Mouse (Mus musculus) hindbrain, embryonic 12.5 days (tissue): ENCODE measurements at regions not wholly inside any gene's neighbourhood (a gene's known extent, or its start where the extent isn't known, plus 50 kb on each side); places are given as distances from the start of the nearest gene placed in this dataset.

ENCODE experiments used
- ATAC-seq: fragments of 200-750 bp; cut with Nextera tagmentation; 2 replicates; pipeline ENCODE4 v1.8.0; 2017; ENCODE audit warnings: moderate TSS enrichment; ENCODE audit not compliant: low FRiP score
- H3K27ac ChIP-seq: fragments of 300-500 bp; sonication (generic); 2 replicates; pipeline ENCODE4 v1.5.1; 2016; ENCODE audit warnings: mild to moderate bottlenecking
- H3K27me3 ChIP-seq: fragments of 300-500 bp; sonication (generic); 2 replicates; pipeline ENCODE4 v1.6.1; 2016; ENCODE audit warnings: mild to moderate bottlenecking
- H3K36me3 ChIP-seq: fragments of 300-500 bp; sonication (generic); 2 replicates; pipeline ENCODE4 v1.6.1; 2016; ENCODE audit warnings: mild to moderate bottlenecking
- H3K4me1 ChIP-seq: fragments of 300-500 bp; sonication (generic); 2 replicates; pipeline ENCODE4 v1.6.1; 2016
- H3K4me2 ChIP-seq: fragments of 300-500 bp; sonication (generic); replicated peaks from 2 replicates; pipeline ENCODE4 v1.6.1; 2016; ENCODE audit warnings: mild to moderate bottlenecking
- H3K4me3 ChIP-seq: fragments of 300-500 bp; sonication (generic); 2 replicates; pipeline ENCODE4 v1.5.1; 2016; ENCODE audit warnings: mild to moderate bottlenecking
- H3K9ac ChIP-seq: fragments of 300-500 bp; sonication (generic); 2 replicates; pipeline ENCODE4 v1.6.1; 2016; ENCODE audit warnings: mild to moderate bottlenecking, moderate library complexity
- H3K9me3 ChIP-seq: fragments of 300-500 bp; sonication (generic); replicated peaks from 2 replicates; pipeline ENCODE4 v1.6.1; 2016; ENCODE audit warnings: mild to moderate bottlenecking
- WGBS: fragments of 180-500 bp; shearing (Covaris S2); methylation state at CpG from one replicate; pipeline ENCODE4 v1.1.7; 2016; 5-methylcytosine and 5-hydroxymethylcytosine counted together

GRCm38 (mm10) chr10:46828164-46828563 is 1250.5 kb downstream of the Hace1 start:
- no peak overlapping the region for H3K4me2 ChIP-seq
- H3K9me3 ChIP-seq = no peaks in the 10 kb centered on the region
- H3K4me1 ChIP-seq = peaks cover 4% of the 10 kb centered on the region; the same call in 1 of the 2 replicates
- no peaks in the 10 kb centered on the region for H3K36me3 ChIP-seq
- WGBS = 29% methylated on average over 2 of the region's 2 CpGs
- no peak overlapping the region for H3K9ac ChIP-seq
- no peaks in the 10 kb centered on the region for H3K27me3 ChIP-seq
- no peak overlapping the region for H3K4me3 ChIP-seq
- ATAC-seq = peak; percentile 29; the same call in 1 of the 2 replicates
- H3K27ac ChIP-seq = no peak overlapping the region

- H3K9me3 ChIP-seq = no peaks in the 10 kb centered on the region
- H3K4me3 ChIP-seq = no peak overlapping the region
- H3K27me3 ChIP-seq = no peaks in the 10 kb centered on the region
- no peak overlapping the region for H3K27ac ChIP-seq
- no peaks in the 10 kb centered on the region for H3K36me3 ChIP-seq
- H3K4me1 ChIP-seq = no peaks in the 10 kb centered on the region
- no peak overlapping the region for H3K4me2 ChIP-seq
- 71% methylated on average over 3 of the region's 3 CpGs for WGBS
- H3K9ac ChIP-seq = no peak overlapping the region
- no peak for ATAC-seq
Observed at GRCm38 (mm10) chr10:46845578-46846314, 1268.1 kb downstream of the Hace1 start.
